Comparison of ENCODE assay signal across 23 mouse cellular contexts in the genomic region with DNA sequence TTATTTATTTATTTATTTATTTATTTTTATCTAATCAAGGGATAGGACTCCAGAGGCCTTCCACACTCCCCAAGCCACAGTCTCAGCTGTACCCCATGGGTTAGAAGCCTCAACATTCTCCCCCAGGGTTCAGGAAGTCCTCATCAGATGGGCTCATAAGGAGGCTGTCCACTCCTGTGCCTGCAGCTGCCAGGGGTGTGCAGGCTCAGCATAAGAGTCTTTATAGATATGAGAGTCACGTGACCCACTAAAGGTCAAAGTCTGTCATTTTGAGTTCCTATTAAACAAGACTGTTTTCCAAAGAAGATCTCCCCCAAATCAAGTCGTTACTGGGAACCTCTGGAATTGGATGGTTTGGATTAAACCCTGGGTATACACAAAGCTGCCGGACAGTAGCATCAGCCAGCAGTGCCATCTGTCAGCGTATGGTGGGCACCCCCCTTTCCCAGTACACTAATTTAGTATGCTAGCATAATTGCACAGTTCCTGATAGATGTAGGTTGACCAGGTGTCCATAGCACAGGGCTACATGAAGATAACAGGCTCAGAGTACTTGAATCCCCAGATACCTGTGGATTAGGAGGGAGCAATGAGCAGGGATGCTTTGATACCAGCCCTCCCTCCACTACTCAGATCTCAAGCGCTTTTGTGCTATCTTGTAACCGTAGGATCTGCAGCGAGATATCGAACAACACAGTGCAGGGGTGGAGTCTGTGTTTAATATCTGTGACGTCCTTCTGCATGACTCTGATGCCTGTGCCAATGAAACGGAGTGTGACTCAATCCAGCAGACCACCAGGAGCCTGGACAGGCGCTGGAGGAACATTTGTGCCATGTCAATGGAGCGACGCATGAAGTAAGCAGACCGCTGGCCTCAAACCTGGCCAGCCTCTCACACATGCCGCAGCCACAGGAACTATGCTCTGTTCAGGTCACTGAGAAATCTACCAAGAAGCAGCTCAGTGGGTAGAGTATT.
A peak's percentile ranks its signal among the peaks of the same experiment; 100 is the strongest.
DNase-seq lines count a peak whose midpoint lies in the region; ATAC-seq and TF ChIP-seq lines count a peak whose summit lies in the region.
"Had no signal": no experiment of that assay in that cellular context is flagged by ENCODE, and none has a peak within 500 bp of the region (broad histone marks: within the 10 kb centered on the region; RNA-seq: fewer than 3 reads in every experiment).

No protein-coding gene starts in this region.

- no peak for TF ChIP-seq EP300 in MEL (IDR thresholded peaks at IDR 0.05; ENCODE audit: low read depth in 1 of 2, low read length in 2 of 2)

- H3K79me2 ChIP-seq in MEL (ENCODE audit: control insufficient read depth, insufficient read depth, low read length, poor library complexity) = no peaks in the 10 kb centered on the region

- peaks cover 81% of the 10 kb centered on the region for H3K36me3 ChIP-seq in heart, embryonic 13.5 days
- H3K36me3 ChIP-seq in lung, embryonic 15.5 days = peaks cover 30% of the 10 kb centered on the region
- H3K36me3 ChIP-seq in MEL (ENCODE audit: control insufficient read depth in 1 of 2, insufficient read depth in 2 of 2, low read length in 2 of 2) = no peaks in the 10 kb centered on the region
- H3K36me3 ChIP-seq in intestine, embryonic 16.5 days (ENCODE audit: control insufficient read depth, insufficient read depth, low read length) = no peaks in the 10 kb centered on the region; the same call in 1 of the 2 replicates
- H3K36me3 ChIP-seq: G1E had no signal

- 70% methylated on average over 15 of the region's 15 CpGs for WGBS in heart, embryonic 13.5 days
- WGBS in lung, embryonic 15.5 days = 73% methylated on average over 15 of the region's 15 CpGs
- WGBS in intestine, embryonic 16.5 days = 83% methylated on average over 15 of the region's 15 CpGs

- no peak for TF ChIP-seq CTCF in MEL (IDR thresholded peaks at IDR 0.05 in 2 of 3, conservative IDR thresholded peaks at IDR 0.05 in 1 of 3; ENCODE audit: control insufficient read depth in 1 of 3, insufficient read depth in 1 of 3, low read depth in 2 of 3, low read length in 3 of 3, poor library complexity in 1 of 3, severe bottlenecking in 1 of 3)

- H3K9ac ChIP-seq in heart, embryonic 13.5 days = no peak overlapping the region; the same call in 1 of the 2 replicates
- H3K9ac ChIP-seq in lung, embryonic 15.5 days = no peak overlapping the region
- no peak overlapping the region for H3K9ac ChIP-seq in MEL (ENCODE audit: control insufficient read depth, low read depth, low read length, poor library complexity, severe bottlenecking)
- no peak overlapping the region for H3K9ac ChIP-seq in intestine, embryonic 16.5 days (ENCODE audit: low read depth, low read length)
- H3K9ac ChIP-seq: forebrain, embryonic 13.5 days; kidney, embryonic 15.5 days; liver, postnatal 0 days; neural tube, embryonic 15.5 days had no signal

- H3K9me3 ChIP-seq in heart, embryonic 13.5 days = no peaks in the 10 kb centered on the region
- no peaks in the 10 kb centered on the region for H3K9me3 ChIP-seq in lung, embryonic 15.5 days
- H3K9me3 ChIP-seq in MEL (replicated peaks; ENCODE audit: insufficient read depth, low read length) = no peaks in the 10 kb centered on the region
- H3K9me3 ChIP-seq in intestine, embryonic 16.5 days (ENCODE audit: control insufficient read depth, low read length) = no peaks in the 10 kb centered on the region
- H3K9me3 ChIP-seq: forebrain, embryonic 13.5 days; G1E; heart, embryonic 10.5 days; kidney, embryonic 15.5 days; midbrain, embryonic 10.5 days; neural tube, embryonic 15.5 days had no signal

- no peak overlapping the region for H3K4me3 ChIP-seq in heart, embryonic 13.5 days
- no peak overlapping the region for H3K4me3 ChIP-seq in lung, embryonic 15.5 days
- no peak overlapping the region for H3K4me3 ChIP-seq in MEL (ENCODE audit: control insufficient read depth in 1 of 2, insufficient read depth in 1 of 2, low read depth in 2 of 2, low read length in 2 of 2)
- H3K4me3 ChIP-seq in intestine, embryonic 16.5 days (ENCODE audit: low read length) = no peak overlapping the region
- H3K4me3 ChIP-seq: forebrain, embryonic 13.5 days; heart, embryonic 10.5 days; kidney, embryonic 15.5 days; left cerebral cortex, adult 2 months; midbrain, embryonic 10.5 days; myocyte; neural tube, embryonic 15.5 days had no signal

- no peak for DNase-seq in heart, postnatal 10 days
- DNase-seq in lung, adult 18-20 months = no peak
- no peak for DNase-seq in MEL (ENCODE audit: low read depth, low spot score)
- DNase-seq in adipocyte (ENCODE audit: low spot score) = no peak
- DNase-seq: adrenal gland, adult 2 months; cerebellum, adult 11-12 months; embryo, embryonic 11 days; gastrocnemius, postnatal 14 days; liver, postnatal 0 days; right cerebral cortex, postnatal 25 days; thymus, postnatal 25 days had no signal

- intact Hi-C loops in heart, postnatal 10 days (cut with DNase I) = no loop called here

- H3K4me2 ChIP-seq in heart, embryonic 13.5 days = no peak overlapping the region
- H3K4me2 ChIP-seq in lung, embryonic 15.5 days = no peak overlapping the region
- no peak overlapping the region for H3K4me2 ChIP-seq in intestine, embryonic 16.5 days (ENCODE audit: low read depth, low read length)
- H3K4me2 ChIP-seq: forebrain, embryonic 13.5 days; kidney, embryonic 15.5 days; neural tube, embryonic 15.5 days had no signal

- ATAC-seq in heart, embryonic 13.5 days (ENCODE audit: extremely low read depth, insufficient number of reproducible peaks, low FRiP score, low TSS enrichment) = no peak
- ATAC-seq in lung, embryonic 15.5 days (ENCODE audit: borderline replicate concordance, extremely low read depth, low FRiP score, low TSS enrichment) = peak; percentile 41; the same call in 1 of the 2 replicates
- ATAC-seq in intestine, embryonic 16.5 days = peak; percentile 87
- ATAC-seq: CD4-positive, CD25-positive, alpha-beta regulatory T cell, adult 4 months; forebrain, embryonic 13.5 days; liver, postnatal 0 days had no signal

- H3K27me3 ChIP-seq in heart, embryonic 13.5 days (replicated peaks) = no peaks in the 10 kb centered on the region
- no peaks in the 10 kb centered on the region for H3K27me3 ChIP-seq in lung, embryonic 15.5 days
- H3K27me3 ChIP-seq in MEL (ENCODE audit: control insufficient read depth in 1 of 2, insufficient read depth in 2 of 2, low read length in 2 of 2) = peaks cover 2 to 4% of the 10 kb centered on the region in 2 experiments; a peak in 3 of 4 replicates
- no peaks in the 10 kb centered on the region for H3K27me3 ChIP-seq in intestine, embryonic 16.5 days (replicated peaks; ENCODE audit: control insufficient read depth, insufficient read depth, low read length)
- H3K27me3 ChIP-seq: forebrain, embryonic 13.5 days; kidney, embryonic 15.5 days; neural tube, embryonic 15.5 days had no signal

- TF ChIP-seq POLR2A in MEL (IDR thresholded peaks at IDR 0.05; ENCODE audit: control insufficient read depth in 1 of 2, insufficient read depth in 1 of 2, low read depth in 1 of 2, low read length in 2 of 2, poor library complexity in 1 of 2) = no peak

- H3K27ac ChIP-seq in heart, embryonic 13.5 days (replicated peaks) = 0 out of 2 replicates have a peak overlapping the region, but pooled peaks have one; percentile 5
- no peak overlapping the region for H3K27ac ChIP-seq in lung, embryonic 15.5 days
- no peak overlapping the region for H3K27ac ChIP-seq in MEL (ENCODE audit: control insufficient read depth, low read depth, low read length)
- no peak overlapping the region for H3K27ac ChIP-seq in intestine, embryonic 16.5 days (ENCODE audit: low read length)
- H3K27ac ChIP-seq: forebrain, embryonic 13.5 days; heart, embryonic 10.5 days; kidney, embryonic 15.5 days; left cerebral cortex, adult 2 months; midbrain, embryonic 10.5 days; neural tube, embryonic 15.5 days had no signal

- no peak for TF ChIP-seq RAD21 in MEL (IDR thresholded peaks at IDR 0.05; ENCODE audit: low read depth, low read length)

- peaks cover 33% of the 10 kb centered on the region for H3K4me1 ChIP-seq in heart, embryonic 13.5 days
- H3K4me1 ChIP-seq in lung, embryonic 15.5 days = peaks cover 17% of the 10 kb centered on the region
- H3K4me1 ChIP-seq in MEL (ENCODE audit: control insufficient read depth in 1 of 2, insufficient read depth in 2 of 2, low read length in 2 of 2) = no peaks in the 10 kb centered on the region
- H3K4me1 ChIP-seq in intestine, embryonic 16.5 days (ENCODE audit: control insufficient read depth, insufficient read depth, low read length) = 0 out of 2 replicates have a peak, but pooled peaks cover 4% of the 10 kb centered on the region
- H3K4me1 ChIP-seq: forebrain, embryonic 13.5 days; midbrain, embryonic 10.5 days had no signal

TF ChIP-seq in MEL, 35 proteins besides CTCF, POLR2A, EP300 and RAD21:
- no peak for TF ChIP-seq USF2 (IDR thresholded peaks at IDR 0.05; ENCODE audit: borderline replicate concordance in 1 of 2, insufficient read depth in 1 of 2, low read depth in 1 of 2, low read length in 2 of 2)
- no peak for TF ChIP-seq CHD1 (IDR thresholded peaks at IDR 0.05; ENCODE audit: low read depth, low read length)
- TF ChIP-seq MAFK (IDR thresholded peaks at IDR 0.05; ENCODE audit: borderline replicate concordance, low read depth, low read length) = no peak
- peak; percentile 76 for TF ChIP-seq USF1 (IDR thresholded peaks at IDR 0.05; ENCODE audit: low read depth, low read length)
- TF ChIP-seq MYB (IDR thresholded peaks at IDR 0.05; ENCODE audit: low read depth, low read length) = no peak
- no peak for TF ChIP-seq E2F4 (IDR thresholded peaks at IDR 0.05; ENCODE audit: borderline replicate concordance, low read depth, low read length)
TF ChIP-seq in MEL: peak in this region for 1.
